Mouse (Mus musculus) stomach, embryonic 14.5 days (tissue): Measurements from ENCODE around the gene Fat3. TPM values are rescaled to one million over a fixed set of nuclear protein-coding genes. Genes with fewer than 3 reads are reported as not detected.

Experiments
- ATAC-seq: fragments of 200-750 bp; cut with Nextera tagmentation; 2 replicates; pipeline ENCODE4 v1.8.0; 2017; ENCODE audit warnings: low read depth, moderate TSS enrichment; ENCODE audit not compliant: insufficient number of reproducible peaks, insufficient read depth, low FRiP score
- H3K27ac ChIP-seq: fragments of 300-500 bp; sonication (generic); 2 replicates; pipeline ENCODE4 v1.5.1; 2014; ENCODE audit warnings: mild to moderate bottlenecking, low read length, moderate library complexity, mixed read lengths
- H3K27me3 ChIP-seq: fragments of 300-500 bp; sonication (generic); 2 replicates; pipeline ENCODE4 v1.6.1; 2014; ENCODE audit warnings: low read length, control low read depth, mixed read lengths; ENCODE audit not compliant: control insufficient read depth, insufficient read depth
- H3K36me3 ChIP-seq: fragments of 300-500 bp; sonication (generic); 2 replicates; pipeline ENCODE4 v1.6.1; 2014; ENCODE audit warnings: mild to moderate bottlenecking, control low read depth, low read length, moderate library complexity, mixed read lengths; ENCODE audit not compliant: control insufficient read depth, insufficient read depth
- H3K4me1 ChIP-seq: fragments of 300-500 bp; sonication (generic); 2 replicates; pipeline ENCODE4 v1.6.1; 2014; ENCODE audit warnings: low read length, control low read depth, mixed read lengths; ENCODE audit not compliant: control insufficient read depth, insufficient read depth
- H3K4me2 ChIP-seq: fragments of 300-500 bp; sonication (generic); replicated peaks from 2 replicates; pipeline ENCODE4 v1.6.1; 2014; ENCODE audit warnings: low read depth, low read length, control low read depth
- H3K4me3 ChIP-seq: fragments of 300-500 bp; sonication (generic); 2 replicates; pipeline ENCODE4 v1.5.1; 2014; ENCODE audit warnings: low read depth, low read length, control low read depth
- H3K9ac ChIP-seq: fragments of 300-500 bp; sonication (generic); replicated peaks from 2 replicates; pipeline ENCODE4 v1.6.1; 2014; ENCODE audit warnings: low read depth, mild to moderate bottlenecking, control low read depth, low read length, moderate library complexity, mixed read lengths
- H3K9me3 ChIP-seq: fragments of 300-500 bp; sonication (generic); 2 replicates; pipeline ENCODE4 v1.6.1; 2016; ENCODE audit warnings: low read depth, low read length, control low read depth; ENCODE audit not compliant: control insufficient read depth
- WGBS: fragments of 180-500 bp; shearing (Covaris S2); extraction: QIAGEN DNeasy Blood & Tissue Kit; methylation state at CpG from one replicate; pipeline ENCODE4 v1.1.7; 2014; 5-methylcytosine and 5-hydroxymethylcytosine counted together
- polyA plus RNA-seq: library from polyadenylated mRNA; unstranded; fragments of >200 nt; fragmentation: Nextera tagmentation; extraction: Ambion mirVana; gene quantifications from 2 replicates; pipeline ENCODE4 v1.2.1, GENCODE M21; 2014

The Fat3 gene
- polyA plus RNA-seq, 1 experiment from 2014 or later: 3.2 TPM

GRCm38 (mm10) chr9:15976959-15977663 lies 524.0 kb downstream of the Fat3 start:
- Histone ChIP-seq H3K27me3 (no peaks in the 10 kb centered on the region), H3K36me3 (no peaks in the 10 kb centered on the region), H3K9ac (no peak overlapping the region), H3K27ac (no peak overlapping the region; the same call in 1 of the 2 replicates), H3K4me3 (no peak overlapping the region), H3K4me2 (no peak overlapping the region), H3K9me3 (no peaks in the 10 kb centered on the region), H3K4me1 (0 out of 2 replicates have a peak, but pooled peaks cover 5% of the 10 kb centered on the region)
- WGBS: 25% methylated on average over 12 of the region's 12 CpGs
- ATAC-seq: no peak; the same call in 1 of the 2 replicates

- no peak overlapping the region for H3K4me2 ChIP-seq
- 83% methylated on average over 2 of the region's 2 CpGs for WGBS
- H3K27ac ChIP-seq: no peak overlapping the region
- H3K9me3 ChIP-seq: no peaks in the 10 kb centered on the region
- no peak overlapping the region for H3K9ac ChIP-seq
- no peaks in the 10 kb centered on the region for H3K36me3 ChIP-seq
- 0 out of 2 replicates have a peak, but pooled peaks cover 5% of the 10 kb centered on the region for H3K4me1 ChIP-seq
- no peaks in the 10 kb centered on the region for H3K27me3 ChIP-seq
- no peak for ATAC-seq
- no peak overlapping the region for H3K4me3 ChIP-seq
Observed at GRCm38 (mm10) chr9:15975999-15976398, 525.1 kb downstream of the Fat3 start.

- no peak overlapping the region for H3K9ac ChIP-seq
- H3K27ac ChIP-seq: no peak overlapping the region
- no peaks in the 10 kb centered on the region for H3K9me3 ChIP-seq
- ATAC-seq: no peak
- no peak overlapping the region for H3K4me3 ChIP-seq
- H3K4me1 ChIP-seq: no peaks in the 10 kb centered on the region
- 61% methylated on average over 1 of the region's 1 CpGs for WGBS
- no peak overlapping the region for H3K4me2 ChIP-seq
- no peaks in the 10 kb centered on the region for H3K36me3 ChIP-seq
- no peaks in the 10 kb centered on the region for H3K27me3 ChIP-seq
Observed at GRCm38 (mm10) chr9:15972201-15972600, 528.9 kb downstream of the Fat3 start.

- H3K4me2 ChIP-seq: no peak overlapping the region
- no peaks in the 10 kb centered on the region for H3K27me3 ChIP-seq
- ATAC-seq: no peak
Observed at GRCm38 (mm10) chr9:15971393-15971792, 529.7 kb downstream of the Fat3 start.

GRCm38 (mm10) chr9:15964198-15964597 lies 536.9 kb downstream of the Fat3 start:
- Histone ChIP-seq H3K27ac (no peak overlapping the region), H3K4me1 (no peaks in the 10 kb centered on the region)
- no peak for ATAC-seq

More at GRCm38 (mm10) chr9:15971393-15971792, 529.7 kb downstream of the Fat3 start:
- Histone ChIP-seq H3K4me1 (no peaks in the 10 kb centered on the region), H3K9me3 (no peaks in the 10 kb centered on the region), H3K27ac (no peak overlapping the region), H3K36me3 (no peaks in the 10 kb centered on the region), H3K9ac (no peak overlapping the region), H3K4me3 (no peak overlapping the region)

GRCm38 (mm10) chr9:15962886-15963285 lies 538.2 kb downstream of the Fat3 start:
- 88% methylated on average over 2 of the region's 2 CpGs for WGBS
- Histone ChIP-seq H3K4me2 (no peak overlapping the region), H3K27me3 (no peaks in the 10 kb centered on the region), H3K4me1 (no peaks in the 10 kb centered on the region), H3K27ac (no peak overlapping the region), H3K9me3 (no peaks in the 10 kb centered on the region), H3K9ac (no peak overlapping the region), H3K36me3 (no peaks in the 10 kb centered on the region), H3K4me3 (no peak overlapping the region)
- no peak for ATAC-seq

More at GRCm38 (mm10) chr9:15964198-15964597, 536.9 kb downstream of the Fat3 start:
- Histone ChIP-seq H3K4me2 (no peak overlapping the region), H3K4me3 (no peak overlapping the region), H3K9ac (no peak overlapping the region), H3K27me3 (no peaks in the 10 kb centered on the region), H3K36me3 (no peaks in the 10 kb centered on the region), H3K9me3 (no peaks in the 10 kb centered on the region)
- WGBS: 22% methylated on average over 3 of the region's 3 CpGs

- no peaks in the 10 kb centered on the region for H3K9me3 ChIP-seq
- no peaks in the 10 kb centered on the region for H3K4me1 ChIP-seq
- no peak overlapping the region for H3K4me2 ChIP-seq
- H3K9ac ChIP-seq: no peak overlapping the region
- H3K4me3 ChIP-seq: no peak overlapping the region
- no peaks in the 10 kb centered on the region for H3K27me3 ChIP-seq
- no peaks in the 10 kb centered on the region for H3K36me3 ChIP-seq
- WGBS: 53% methylated on average over 3 of the region's 3 CpGs
- no peak for ATAC-seq
- no peak overlapping the region for H3K27ac ChIP-seq
Observed at GRCm38 (mm10) chr9:15958224-15958787, 542.8 kb downstream of the Fat3 start.

GRCm38 (mm10) chr9:15957816-15958215 lies 543.3 kb downstream of the Fat3 start:
- Histone ChIP-seq H3K9me3 (no peaks in the 10 kb centered on the region), H3K4me3 (no peak overlapping the region), H3K27me3 (no peaks in the 10 kb centered on the region), H3K36me3 (no peaks in the 10 kb centered on the region), H3K9ac (no peak overlapping the region), H3K4me1 (no peaks in the 10 kb centered on the region), H3K27ac (no peak overlapping the region), H3K4me2 (no peak overlapping the region)
- 56% methylated on average over 3 of the region's 3 CpGs for WGBS
- ATAC-seq: no peak
